Mouse (Mus musculus): ENCODE results near the gene Serpine2. TPM values are rescaled to one million over a fixed set of nuclear protein-coding genes. Genes with fewer than 3 reads are reported as not detected.

The Serpine2 gene
- polyA plus RNA-seq, 1 experiment from 2014 or later = 96.8 TPM

DNA sequence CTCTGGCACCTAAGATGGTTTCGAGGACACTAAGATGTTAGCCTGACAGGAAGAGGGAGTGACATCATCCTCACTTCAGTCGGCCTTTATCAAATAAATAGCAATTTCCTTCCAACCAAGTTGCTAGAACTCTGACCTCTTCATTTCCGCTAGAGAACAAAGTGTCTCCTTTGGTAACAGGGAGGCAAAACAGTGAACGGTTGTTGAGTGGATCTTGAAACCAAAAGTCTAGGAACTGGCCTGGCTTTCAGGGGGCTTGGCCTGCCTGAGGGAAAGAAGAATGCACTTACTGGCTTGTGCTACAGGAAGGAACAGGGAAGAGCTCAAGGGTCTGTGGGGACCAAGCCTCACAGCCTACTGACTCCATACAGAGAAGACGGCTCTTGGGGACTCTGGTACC, 109.8 kb downstream of the Serpine2 start:
- Histone ChIP-seq H3K4me1 (replicated peaks) (no peaks in the 10 kb centered on the region), H3K36me3 (no peaks in the 10 kb centered on the region), H3K27me3 (replicated peaks) (no peaks in the 10 kb centered on the region), H3K27ac (no peak overlapping the region), H3K4me3 (replicated peaks) (no peak overlapping the region), H3K9ac (no peak overlapping the region), H3K9me3 (no peaks in the 10 kb centered on the region), H3K4me2 (replicated peaks) (no peak overlapping the region)
- WGBS = 72% methylated on average over 5 of the region's 5 CpGs
- 0 out of 2 replicates have a peak, but pooled peaks have one; percentile 31 for ATAC-seq

DNA sequence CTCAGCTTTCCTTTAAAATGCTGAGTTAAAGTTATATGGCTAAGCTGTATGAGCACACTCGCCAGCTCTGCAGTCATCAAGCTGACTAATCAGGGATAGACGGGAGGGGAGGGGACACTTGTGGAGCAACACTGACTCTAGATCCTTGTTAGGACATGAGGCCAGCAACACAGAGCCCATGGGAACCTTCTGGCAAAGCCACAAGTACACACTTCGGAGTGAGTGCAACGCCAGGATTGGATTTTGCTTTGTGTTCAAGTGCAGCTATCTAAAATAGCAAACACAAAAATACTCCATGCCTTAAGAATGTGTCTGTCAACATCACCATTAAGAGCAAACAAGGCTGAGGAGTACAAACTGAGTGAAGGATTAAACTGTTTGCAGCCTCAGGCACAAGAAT, 114.9 kb downstream of the Serpine2 start:
- no peak overlapping the region for H3K9ac ChIP-seq
- WGBS = 72% methylated on average over 4 of the region's 4 CpGs
- H3K4me2 ChIP-seq (replicated peaks) = no peak overlapping the region
- H3K4me1 ChIP-seq (replicated peaks) = no peaks in the 10 kb centered on the region
- no peak overlapping the region for H3K4me3 ChIP-seq (replicated peaks)
- ATAC-seq = no peak
- H3K27me3 ChIP-seq (replicated peaks) = no peaks in the 10 kb centered on the region
- no peaks in the 10 kb centered on the region for H3K36me3 ChIP-seq
- H3K9me3 ChIP-seq = no peaks in the 10 kb centered on the region
- H3K27ac ChIP-seq = no peak overlapping the region

Other genes starting within 250 kb of the Serpine2 start
- gene Ap1s3, start 189.2 kb downstream of the Serpine2 start, polyA plus RNA-seq (2015; fragmentation: Nextera tagmentation; extraction: Ambion mirVana) = 0.30 and 0.39 TPM in 2 replicates
- 52.6 and 54.7 TPM in 2 replicates for gene Mrpl44, start 85.2 kb downstream of the Serpine2 start, polyA plus RNA-seq (2015; fragmentation: Nextera tagmentation; extraction: Ambion mirVana)
- 31.3 and 33.1 TPM in 2 replicates for gene Wdfy1, start 85.0 kb downstream of the Serpine2 start, polyA plus RNA-seq (2015; fragmentation: Nextera tagmentation; extraction: Ambion mirVana)

All from intestine, embryonic 15.5 days (tissue).